Mouse (Mus musculus) liver, adult 2 months (tissue): ENCODE data around the gene Skap1. TPM values are rescaled to one million over a fixed set of nuclear protein-coding genes. Genes with fewer than 3 reads are reported as not detected.

Experiments
- DNase-seq: peaks from one replicate; pipeline ENCODE4 v3.0.0-alpha.2; 2011; ENCODE audit warnings: low read depth, low spot score; ENCODE audit errors: extremely low read depth
- H3K27ac ChIP-seq: fragments of 200-500 bp; replicated peaks from 2 replicates; pipeline ENCODE4 v1.5.1; 2012; ENCODE audit warnings: low read depth, mild to moderate bottlenecking, control low read depth, inconsistent platforms, low read length; ENCODE audit not compliant: insufficient read depth
- H3K27me3 ChIP-seq: fragments of 200-500 bp; 2 replicates; pipeline ENCODE4 v1.6.1; 2012; ENCODE audit warnings: mild to moderate bottlenecking, moderate library complexity, low read length, inconsistent platforms; ENCODE audit not compliant: control insufficient read depth, insufficient read depth
- H3K36me3 ChIP-seq: fragments of 200-500 bp; 2 replicates; pipeline ENCODE4 v1.6.1; 2012; ENCODE audit warnings: low read length, inconsistent platforms; ENCODE audit not compliant: control insufficient read depth, insufficient read depth
- H3K4me1 ChIP-seq: fragments of 200-500 bp; 2 replicates; pipeline ENCODE4 v1.6.1; 2011; ENCODE audit warnings: low read length; ENCODE audit not compliant: control insufficient read depth, insufficient read depth
- H3K4me3 ChIP-seq: fragments of 200-500 bp; 2 replicates; pipeline ENCODE4 v1.5.1; 2011; ENCODE audit warnings: low read depth, mild to moderate bottlenecking, control low read depth, low read length, moderate library complexity; ENCODE audit not compliant: insufficient read depth
- H3K79me2 ChIP-seq: fragments of 200-500 bp; 2 replicates; pipeline ENCODE4 v1.6.1; 2012; ENCODE audit warnings: inconsistent platforms, mild to moderate bottlenecking, low read length, moderate library complexity; ENCODE audit not compliant: control insufficient read depth, insufficient read depth
- H3K9ac ChIP-seq: fragments of 200-500 bp; 2 replicates; pipeline ENCODE4 v1.6.1; 2012; ENCODE audit warnings: low read depth, mild to moderate bottlenecking, control low read depth, inconsistent platforms, low read length
- CTCF ChIP-seq: fragments of 200-500 bp; IDR thresholded peaks from 2 replicates; pipeline ENCODE4 v1.5.1; 2011; ENCODE audit warnings: low read depth, low read length, control low read depth
- POLR2A ChIP-seq: fragments of 200-500 bp; IDR thresholded peaks from 2 replicates; pipeline ENCODE4 v1.6.1; 2011; ENCODE audit warnings: low read length, control low read depth; ENCODE audit not compliant: insufficient read depth; ENCODE audit errors: extremely low read depth
- WGBS: fragments of 180-500 bp; shearing (Covaris S2); methylation state at CpG from one replicate; pipeline ENCODE4 v1.1.7; 2018; 5-methylcytosine and 5-hydroxymethylcytosine counted together
- polyA plus RNA-seq: library from polyadenylated mRNA; depleted of rRNA; stranded (reverse); fragments of >200 nt; gene quantifications from 2 replicates; pipeline ENCODE4 v1.2.3, GENCODE M21; 2012
- total RNA-seq: library from RNA; depleted of rRNA; stranded (reverse); fragments of >200 nt; gene quantifications from 2 replicates; pipeline ENCODE4 v1.2.3, GENCODE M21; 2014

Skap1 gene
- total and polyA plus RNA-seq, 2 experiments = 0.40 to 0.92 TPM

- 66% methylated on average over 12 of the region's 12 CpGs for WGBS
Observed at GRCm38 (mm10) chr11:96740796-96741195, 276.4 kb downstream of the Skap1 start.

DNA sequence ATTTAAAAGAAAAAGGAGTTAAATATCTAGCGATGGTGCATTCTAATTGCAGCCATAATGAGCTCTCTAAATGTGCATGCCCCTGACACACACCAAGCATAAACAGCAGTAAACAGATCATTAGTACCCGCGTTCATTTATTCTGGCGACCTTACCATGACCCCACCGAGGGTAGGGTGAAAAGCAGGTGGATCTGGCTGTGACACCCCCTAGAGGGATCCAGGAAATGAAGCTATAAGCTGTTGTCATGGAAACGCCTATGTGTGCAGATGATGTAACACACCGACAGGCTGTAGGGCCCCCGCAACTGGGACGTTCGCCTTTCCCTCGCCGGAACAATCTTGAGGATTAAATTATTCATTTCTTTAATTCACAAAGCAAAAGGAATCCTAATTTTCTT lies 277.6 kb downstream of the Skap1 start:
- Histone ChIP-seq H3K4me1 (no peaks in the 10 kb centered on the region), H3K27ac (no peak overlapping the region), H3K4me3 (no peak overlapping the region), H3K27me3 (peaks cover 6% of the 10 kb centered on the region; the same call in 1 of the 2 replicates), H3K9ac (no peak overlapping the region), H3K79me2 (no peaks in the 10 kb centered on the region), H3K36me3 (no peaks in the 10 kb centered on the region)
- DNase-seq = no peak
- TF ChIP-seq CTCF (no peak), POLR2A (no peak)
- 15% methylated on average over 12 of the region's 12 CpGs for WGBS

More at GRCm38 (mm10) chr11:96740796-96741195, 276.4 kb downstream of the Skap1 start:
- DNase-seq = no peak
- TF ChIP-seq CTCF = no peak
- no peak for TF ChIP-seq POLR2A
- no peak overlapping the region for H3K27ac ChIP-seq
- H3K27me3 ChIP-seq = peaks cover 6% of the 10 kb centered on the region; the same call in 1 of the 2 replicates
- H3K79me2 ChIP-seq = no peaks in the 10 kb centered on the region
- no peak overlapping the region for H3K9ac ChIP-seq
- no peaks in the 10 kb centered on the region for H3K4me1 ChIP-seq
- H3K4me3 ChIP-seq = no peak overlapping the region
- no peaks in the 10 kb centered on the region for H3K36me3 ChIP-seq

- Histone ChIP-seq H3K27me3 (peaks cover 6% of the 10 kb centered on the region; the same call in 1 of the 2 replicates), H3K4me3 (no peak overlapping the region), H3K4me1 (no peaks in the 10 kb centered on the region), H3K9ac (no peak overlapping the region), H3K27ac (no peak overlapping the region), H3K36me3 (no peaks in the 10 kb centered on the region), H3K79me2 (no peaks in the 10 kb centered on the region)
- no peak for TF ChIP-seq CTCF
- TF ChIP-seq POLR2A = no peak
- DNase-seq = no peak
- WGBS = 53% methylated on average over 11 of the region's 11 CpGs
Observed at GRCm38 (mm10) chr11:96743000-96743399, 278.6 kb downstream of the Skap1 start.

DNA sequence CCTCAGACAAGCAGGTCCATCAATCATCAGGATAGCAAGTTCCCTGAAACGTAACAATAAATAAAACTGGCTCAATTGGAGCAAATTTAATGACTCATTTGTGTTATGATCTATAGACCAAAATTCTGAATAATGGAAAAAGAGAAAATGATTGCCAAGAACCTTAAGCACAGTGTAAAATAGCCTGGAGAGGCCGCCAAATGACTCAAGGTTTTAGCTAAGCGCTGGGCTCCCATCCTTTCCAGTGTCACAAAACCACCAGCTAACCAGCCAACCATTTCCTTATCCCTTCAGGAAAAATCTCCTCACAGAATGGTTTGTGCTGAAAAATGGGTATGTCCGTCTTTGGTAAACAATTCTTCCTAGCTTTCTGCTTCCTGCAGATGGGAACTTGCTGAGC lies 279.5 kb downstream of the Skap1 start:
- no peak for TF ChIP-seq CTCF
- no peak for TF ChIP-seq POLR2A
- Histone ChIP-seq H3K9ac (no peak overlapping the region), H3K79me2 (no peaks in the 10 kb centered on the region), H3K36me3 (no peaks in the 10 kb centered on the region), H3K4me1 (no peaks in the 10 kb centered on the region), H3K27ac (no peak overlapping the region), H3K27me3 (peaks cover 6% of the 10 kb centered on the region; the same call in 1 of the 2 replicates), H3K4me3 (no peak overlapping the region)
- 79% methylated on average over 4 of the region's 4 CpGs for WGBS
- no peak for DNase-seq

- TF ChIP-seq CTCF = no peak
- no peak for TF ChIP-seq POLR2A
- Histone ChIP-seq H3K27ac (no peak overlapping the region), H3K27me3 (no peaks in the 10 kb centered on the region; the same call in 1 of the 2 replicates), H3K79me2 (no peaks in the 10 kb centered on the region), H3K4me3 (no peak overlapping the region), H3K4me1 (no peaks in the 10 kb centered on the region), H3K36me3 (no peaks in the 10 kb centered on the region), H3K9ac (no peak overlapping the region)
- no peak for DNase-seq
- 64% methylated on average over 6 of the region's 6 CpGs for WGBS
Observed at GRCm38 (mm10) chr11:96746648-96747047, 282.3 kb downstream of the Skap1 start.

GRCm38 (mm10) chr11:96747555-96747954 lies 283.2 kb downstream of the Skap1 start:
- H3K4me3 ChIP-seq = no peak overlapping the region
- no peak overlapping the region for H3K27ac ChIP-seq
- TF ChIP-seq POLR2A (no peak), CTCF (no peak)
- no peaks in the 10 kb centered on the region; the same call in 1 of the 2 replicates for H3K27me3 ChIP-seq
- no peaks in the 10 kb centered on the region for H3K36me3 ChIP-seq
- no peak overlapping the region for H3K9ac ChIP-seq
- 49% methylated on average over 3 of the region's 3 CpGs for WGBS
- H3K79me2 ChIP-seq = no peaks in the 10 kb centered on the region
- no peak for DNase-seq
- H3K4me1 ChIP-seq = no peaks in the 10 kb centered on the region

DNA sequence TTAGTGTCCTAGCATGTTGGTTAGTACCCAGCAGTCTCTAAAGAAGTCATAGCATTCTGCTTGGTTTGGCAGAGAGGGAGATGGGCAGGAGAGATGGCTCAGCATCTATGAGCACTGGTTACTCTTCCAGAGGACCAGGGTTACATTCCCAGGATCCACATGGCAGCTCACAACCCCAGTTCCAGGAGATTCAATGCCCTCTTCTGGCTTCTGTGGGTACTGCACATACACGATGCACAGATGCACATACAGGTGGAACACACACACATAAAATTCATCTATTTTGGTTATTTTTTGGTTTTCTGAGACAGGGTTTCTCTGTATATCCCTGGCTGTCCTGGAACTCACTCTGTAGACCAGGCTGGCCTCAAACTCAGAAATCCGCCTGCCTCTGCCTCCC lies 290.9 kb downstream of the Skap1 start:
- Histone ChIP-seq H3K4me1 (no peaks in the 10 kb centered on the region), H3K4me3 (no peak overlapping the region), H3K9ac (no peak overlapping the region), H3K27me3 (no peaks in the 10 kb centered on the region; the same call in 1 of the 2 replicates), H3K79me2 (no peaks in the 10 kb centered on the region), H3K27ac (no peak overlapping the region), H3K36me3 (no peaks in the 10 kb centered on the region)
- WGBS = 97% methylated on average over 2 of the region's 2 CpGs
- DNase-seq = no peak
- TF ChIP-seq CTCF (no peak), POLR2A (no peak)
